Mouse (Mus musculus) limb, embryonic 11.5 days (tissue): ENCODE results near the gene Unkl. TPM values are rescaled to one million over a fixed set of nuclear protein-coding genes. Genes with fewer than 3 reads are reported as not detected.

Experiments
- ATAC-seq: fragments of 200-750 bp; cut with Nextera tagmentation; 2 replicates; pipeline ENCODE4 v1.8.0; 2017; ENCODE audit warnings: low read depth; ENCODE audit not compliant: insufficient number of reproducible peaks, low FRiP score, low TSS enrichment
- DNase-seq: peaks from one replicate; pipeline ENCODE4 v3.0.0-alpha.2; 2015; ENCODE audit warnings: low spot score
- H3K27ac ChIP-seq: fragments of 300-500 bp; sonication (generic); replicated peaks from 2 replicates; pipeline ENCODE4 v1.5.1; 2014; ENCODE audit warnings: low read depth, mild to moderate bottlenecking, low read length
- H3K27me3 ChIP-seq: fragments of 300-500 bp; sonication (generic); 2 replicates; pipeline ENCODE4 v1.6.1; 2014; ENCODE audit warnings: mild to moderate bottlenecking, low read length, mixed read lengths; ENCODE audit not compliant: control insufficient read depth, insufficient read depth
- H3K36me3 ChIP-seq: fragments of 300-500 bp; sonication (generic); 2 replicates; pipeline ENCODE4 v1.6.1; 2014; ENCODE audit warnings: mild to moderate bottlenecking, low read length, moderate library complexity, mixed read lengths; ENCODE audit not compliant: control insufficient read depth, insufficient read depth
- H3K4me1 ChIP-seq: fragments of 300-500 bp; sonication (generic); 2 replicates; pipeline ENCODE4 v1.6.1; 2014; ENCODE audit warnings: low read length, mixed read lengths; ENCODE audit not compliant: control insufficient read depth, insufficient read depth
- H3K4me2 ChIP-seq: fragments of 300-500 bp; sonication (generic); 2 replicates; pipeline ENCODE4 v1.6.1; 2014; ENCODE audit warnings: low read depth, mild to moderate bottlenecking, moderate library complexity; ENCODE audit not compliant: severe bottlenecking
- H3K4me3 ChIP-seq: fragments of 300-500 bp; sonication (generic); 2 replicates; pipeline ENCODE4 v1.5.1; 2014; ENCODE audit warnings: low read depth, low read length
- H3K9ac ChIP-seq: fragments of 300-500 bp; sonication (generic); 2 replicates; pipeline ENCODE4 v1.6.1; 2014; ENCODE audit warnings: mild to moderate bottlenecking, low read length
- H3K9me3 ChIP-seq: fragments of 300-500 bp; sonication (generic); 2 replicates; pipeline ENCODE4 v1.6.1; 2016; ENCODE audit warnings: low read length; ENCODE audit not compliant: control insufficient read depth
- WGBS: fragments of 180-500 bp; shearing (Covaris S2); extraction: QIAGEN DNeasy Blood & Tissue Kit; methylation state at CpG from one replicate; pipeline ENCODE4 v1.1.7; 2014; 5-methylcytosine and 5-hydroxymethylcytosine counted together
- microRNA-seq: library from miRNA; unstranded; fragments of <30 nt; microRNA quantifications from one replicate; pipeline ENCODE4, GENCODE M21; 2016
- polyA plus RNA-seq: library from polyadenylated mRNA; unstranded; fragments of >200 nt; fragmentation: Nextera tagmentation; extraction: Ambion mirVana; gene quantifications from 2 replicates; pipeline ENCODE4 v1.2.1, GENCODE M21; 2014

The Unkl gene
- polyA plus RNA-seq, 1 experiment from 2014 or later = 5.8 TPM

GRCm38 (mm10) chr17:25274571-25275346 lies 86.6 kb downstream of the Unkl start, which contains the start of gene Ube2i:
Ube2i (minus strand) TSS chr17:25274622.
- DNase-seq = no peak
- Histone ChIP-seq H3K9me3 (no peaks in the 10 kb centered on the region), H3K4me1 (peaks cover 15% of the 10 kb centered on the region), H3K9ac (peak within 1 kb of the TSS; percentile 100), H3K27me3 (no peaks in the 10 kb centered on the region), H3K27ac (peak within 1 kb of the TSS; percentile 98), H3K4me2 (peak within 1 kb of the TSS; percentile 98; the same call in 1 of the 2 replicates), H3K36me3 (peaks cover 5% of the 10 kb centered on the region), H3K4me3 (peak within 1 kb of the TSS; percentile 100)
- 90% methylated on average over 9 of the region's 9 CpGs for WGBS
- ATAC-seq = no peak

- no peak overlapping the region for H3K27ac ChIP-seq
- DNase-seq = no peak
- H3K27me3 ChIP-seq = no peaks in the 10 kb centered on the region
- 0 out of 2 replicates have a peak, but pooled peaks cover 2% of the 10 kb centered on the region for H3K36me3 ChIP-seq
- H3K4me2 ChIP-seq = no peak overlapping the region
- peaks cover 12% of the 10 kb centered on the region for H3K4me1 ChIP-seq
- H3K4me3 ChIP-seq = no peak overlapping the region
- H3K9ac ChIP-seq = no peak overlapping the region
- H3K9me3 ChIP-seq = no peaks in the 10 kb centered on the region
- 96% methylated on average over 3 of the region's 3 CpGs for WGBS
- no peak for ATAC-seq
Measured at GRCm38 (mm10) chr17:25275833-25276232, 87.6 kb downstream of the Unkl start.

GRCm38 (mm10) chr17:25282133-25282532 lies 93.9 kb downstream of the Unkl start:
- ATAC-seq = no peak
- H3K4me3 ChIP-seq = no peak overlapping the region
- no peaks in the 10 kb centered on the region for H3K4me1 ChIP-seq
- H3K9ac ChIP-seq = no peak overlapping the region
- H3K27ac ChIP-seq = no peak overlapping the region
- H3K27me3 ChIP-seq = no peaks in the 10 kb centered on the region
- no peaks in the 10 kb centered on the region for H3K36me3 ChIP-seq
- 44% methylated on average over 11 of the region's 11 CpGs for WGBS
- no peaks in the 10 kb centered on the region for H3K9me3 ChIP-seq
- no peak for DNase-seq
- no peak overlapping the region for H3K4me2 ChIP-seq

Small RNAs within 50 kb of the gene (microRNA-seq; reads per million reads assigned to microRNA genes)
- gene Mir3547 = not detected

Other genes with a start within 250 kb of the Unkl start
- gene Jpt2, start 227.7 kb upstream of the Unkl start, polyA plus RNA-seq = 201 and 259 TPM in 2 replicates
- gene Cramp1l, start 172.6 kb upstream of the Unkl start, polyA plus RNA-seq = 13.0 and 14.6 TPM in 2 replicates
- 21.0 and 24.0 TPM in 2 replicates for gene Ift140, start 172.3 kb upstream of the Unkl start, polyA plus RNA-seq
- gene Tmem204, start 104.8 kb upstream of the Unkl start, polyA plus RNA-seq = 9.7 and 10.8 TPM in 2 replicates
- gene Telo2, start 72.4 kb upstream of the Unkl start, polyA plus RNA-seq = 28.8 and 35.8 TPM in 2 replicates
- gene Ptx4, start 67.6 kb upstream of the Unkl start, polyA plus RNA-seq = 0.17 TPM in 1 of 2 replicates, not detected in the other
- 20.6 and 21.0 TPM in 2 replicates for gene Clcn7, start 55.0 kb upstream of the Unkl start, polyA plus RNA-seq
- not detected in 2 replicates for gene Ccdc154, start 25.9 kb upstream of the Unkl start, polyA plus RNA-seq
- gene Gm38655, start 12.9 kb upstream of the Unkl start, polyA plus RNA-seq = not detected in 2 replicates
- 31.6 and 32.7 TPM in 2 replicates for gene BC003965, start 3.8 kb upstream of the Unkl start, polyA plus RNA-seq
- gene Gnptg, start 51.7 kb downstream of the Unkl start, polyA plus RNA-seq = 28.3 and 29.4 TPM in 2 replicates
- 63.8 and 66.1 TPM in 2 replicates for gene Tsr3, start 51.8 kb downstream of the Unkl start, polyA plus RNA-seq
- 0.71 and 0.88 TPM in 2 replicates for gene Baiap3, start 68.0 kb downstream of the Unkl start, polyA plus RNA-seq
- gene Ube2i, start 86.2 kb downstream of the Unkl start, polyA plus RNA-seq = 922 and 923 TPM in 2 replicates
- gene Prss34, start 110.0 kb downstream of the Unkl start, polyA plus RNA-seq = not detected in 2 replicates
- gene Prss28, start 120.2 kb downstream of the Unkl start, polyA plus RNA-seq = not detected in 2 replicates
- not detected in 2 replicates for gene Prss29, start 130.3 kb downstream of the Unkl start, polyA plus RNA-seq
- gene Tpsab1, start 157.2 kb downstream of the Unkl start, polyA plus RNA-seq = not detected in 2 replicates
- gene Tpsb2, start 177.9 kb downstream of the Unkl start, polyA plus RNA-seq = not detected in 2 replicates
- 0.41 and 0.63 TPM in 2 replicates for gene Tpsg1, start 180.9 kb downstream of the Unkl start, polyA plus RNA-seq
- 5.5 TPM in 2 replicates for gene Cacna1h, start 245.4 kb downstream of the Unkl start, polyA plus RNA-seq